Mouse (Mus musculus) small intestine, adult 2 months (tissue): ENCODE measurements around the gene Col9a2. TPM values are rescaled to one million over a fixed set of nuclear protein-coding genes. Genes with fewer than 3 reads are reported as not detected.

Experiments used
- H3K27ac ChIP-seq: fragments of 200-500 bp; 2 replicates; pipeline ENCODE4 v1.5.1; 2012; ENCODE audit warnings: low read depth, low read length, control low read depth, inconsistent platforms; ENCODE audit not compliant: insufficient read depth
- H3K27me3 ChIP-seq: fragments of 200-500 bp; 2 replicates; pipeline ENCODE4 v1.6.1; 2012; ENCODE audit warnings: mild to moderate bottlenecking, moderate library complexity, low read length, inconsistent platforms; ENCODE audit not compliant: control insufficient read depth, insufficient read depth
- H3K36me3 ChIP-seq: fragments of 200-500 bp; 2 replicates; pipeline ENCODE4 v1.6.1; 2012; ENCODE audit warnings: mild to moderate bottlenecking, low read length, control low read depth, inconsistent platforms; ENCODE audit not compliant: control insufficient read depth, insufficient read depth
- H3K4me1 ChIP-seq: fragments of 200-500 bp; 2 replicates; pipeline ENCODE4 v1.6.1; 2012; ENCODE audit warnings: low read length, inconsistent platforms, mixed read lengths; ENCODE audit not compliant: control insufficient read depth, insufficient read depth, insufficient read length
- H3K4me3 ChIP-seq: fragments of 200-500 bp; 2 replicates; pipeline ENCODE4 v1.5.1; 2012; ENCODE audit warnings: low read depth, mild to moderate bottlenecking, control low read depth, inconsistent platforms, low read length, moderate library complexity
- CTCF ChIP-seq: fragments of 200-500 bp; IDR thresholded peaks from 2 replicates; pipeline ENCODE4 v1.5.1; 2012; ENCODE audit warnings: low read depth, mild to moderate bottlenecking, control low read depth, inconsistent platforms, low read length, moderate library complexity, mixed read lengths; ENCODE audit not compliant: insufficient replicate concordance, insufficient read length; ENCODE audit errors: extremely low read depth
- POLR2A ChIP-seq: fragments of 200-500 bp; IDR thresholded peaks from 2 replicates; pipeline ENCODE4 v1.6.1; 2012; ENCODE audit warnings: low read depth, mild to moderate bottlenecking, control low read depth, inconsistent platforms, low read length, moderate library complexity
- WGBS: fragments of 180-500 bp; shearing (Covaris S2); methylation state at CpG from one replicate; pipeline ENCODE4 v1.1.7; 2018; 5-methylcytosine and 5-hydroxymethylcytosine counted together
- polyA plus RNA-seq: library from polyadenylated mRNA; depleted of rRNA; stranded (reverse); fragments of >200 nt; gene quantifications from 2 replicates; pipeline ENCODE4 v1.2.3, GENCODE M21; 2012; rRNA removed

The Col9a2 gene
- 0.18 and 0.53 TPM in 2 replicates for polyA plus RNA-seq

GRCm38 (mm10) chr4:121039331-121040115 is at the start of gene Col9a2:
Col9a2 (plus strand) TSS chr4:121039385.
- no peak within 1 kb of the TSS for H3K27ac ChIP-seq
- H3K4me1 ChIP-seq = 0 out of 2 replicates have a peak, but pooled peaks cover 4% of the 10 kb centered on the region
- TF ChIP-seq CTCF (no peak), POLR2A (no peak)
- peak within 1 kb of the TSS; percentile 26 for H3K4me3 ChIP-seq
- peaks cover 16% of the 10 kb centered on the region for H3K27me3 ChIP-seq
- 5% methylated on average over 46 of the region's 46 CpGs for WGBS
- no peaks in the 10 kb centered on the region for H3K36me3 ChIP-seq

DNA sequence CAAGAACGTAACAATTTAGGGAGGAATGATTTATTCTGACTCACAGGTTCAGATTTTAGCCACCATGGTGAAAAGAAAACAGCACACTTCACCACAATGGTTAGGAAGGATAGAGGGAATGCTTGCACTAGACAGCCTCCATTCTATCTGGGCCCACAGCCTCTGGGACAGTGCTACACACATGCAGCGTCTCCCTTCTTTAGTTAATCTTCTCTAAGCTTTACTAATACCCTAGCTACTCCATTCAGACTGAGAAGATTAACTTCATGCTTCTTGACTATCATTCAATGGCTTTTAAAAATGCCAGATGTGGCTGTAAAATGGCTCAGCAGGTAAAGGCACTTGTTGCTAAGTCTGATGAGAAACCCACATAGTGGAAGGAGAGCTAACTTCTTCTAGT is 46.9 kb upstream of the Col9a2 start:
- Histone ChIP-seq H3K27ac (no peak overlapping the region), H3K36me3 (no peaks in the 10 kb centered on the region), H3K4me1 (no peaks in the 10 kb centered on the region), H3K27me3 (no peaks in the 10 kb centered on the region), H3K4me3 (no peak overlapping the region)
- TF ChIP-seq POLR2A (no peak), CTCF (no peak)
- WGBS = 91% methylated on average over 2 of the region's 2 CpGs

GRCm38 (mm10) chr4:120993025-120993424 is 46.2 kb upstream of the Col9a2 start:
- Histone ChIP-seq H3K4me1 (no peaks in the 10 kb centered on the region), H3K4me3 (no peak overlapping the region), H3K27ac (no peak overlapping the region), H3K36me3 (no peaks in the 10 kb centered on the region), H3K27me3 (no peaks in the 10 kb centered on the region)
- WGBS = 82% methylated on average over 1 of the region's 1 CpGs
- TF ChIP-seq CTCF = no peak

- Histone ChIP-seq H3K27me3 (no peaks in the 10 kb centered on the region), H3K4me3 (no peak overlapping the region), H3K27ac (no peak overlapping the region), H3K36me3 (no peaks in the 10 kb centered on the region), H3K4me1 (no peaks in the 10 kb centered on the region; the same call in 1 of the 2 replicates)
- WGBS = 74% methylated on average over 1 of the region's 1 CpGs
- TF ChIP-seq CTCF (no peak), POLR2A (no peak)
These were observed 43.3 kb upstream of the Col9a2 start for GRCm38 (mm10) chr4:120995911-120996310.

GRCm38 (mm10) chr4:121001042-121001441 is 38.1 kb upstream of the Col9a2 start:
- Histone ChIP-seq H3K27ac (no peak overlapping the region), H3K36me3 (no peaks in the 10 kb centered on the region), H3K27me3 (no peaks in the 10 kb centered on the region), H3K4me1 (peaks cover 6% of the 10 kb centered on the region), H3K4me3 (no peak overlapping the region)
- 78% methylated on average over 2 of the region's 2 CpGs for WGBS
- TF ChIP-seq CTCF (peak; percentile 16; the same call in 1 of the 2 replicates), POLR2A (no peak)

- H3K4me1 ChIP-seq = peaks cover 6% of the 10 kb centered on the region
- no peak overlapping the region for H3K27ac ChIP-seq
- WGBS = 68% methylated on average over 1 of the region's 1 CpGs
- no peak overlapping the region for H3K4me3 ChIP-seq
- no peaks in the 10 kb centered on the region for H3K27me3 ChIP-seq
- no peak for TF ChIP-seq POLR2A
- no peak for TF ChIP-seq CTCF
- H3K36me3 ChIP-seq = no peaks in the 10 kb centered on the region
These were observed 37.5 kb upstream of the Col9a2 start for GRCm38 (mm10) chr4:121001659-121002058.

GRCm38 (mm10) chr4:121002400-121003171 is 36.6 kb upstream of the Col9a2 start:
- Histone ChIP-seq H3K27me3 (no peaks in the 10 kb centered on the region), H3K27ac (no peak overlapping the region), H3K36me3 (no peaks in the 10 kb centered on the region), H3K4me1 (peaks cover 10% of the 10 kb centered on the region), H3K4me3 (no peak overlapping the region)
- no peak for TF ChIP-seq POLR2A
- no peak for TF ChIP-seq CTCF
- 67% methylated on average over 8 of the region's 8 CpGs for WGBS
